Mouse (Mus musculus) C2C12 (cell line): ENCODE measurements at regions not wholly inside any gene's neighbourhood (a gene's known extent, or its start where the extent isn't known, plus 50 kb on each side); places are given as distances from the start of the nearest gene placed in this dataset.

Source experiments
- CTCF ChIP-seq: IDR thresholded peaks from one replicate; pipeline ENCODE4 v1.5.1; 2011; ENCODE audit not compliant: control insufficient read depth, insufficient read depth, insufficient read length
- FOSL1 ChIP-seq: IDR thresholded peaks from one replicate; pipeline ENCODE4 v1.8.0; 2011; ENCODE audit warnings: mild to moderate bottlenecking, low read length; ENCODE audit not compliant: poor library complexity, insufficient read depth, severe bottlenecking
- USF1 ChIP-seq: IDR thresholded peaks from one replicate; pipeline ENCODE4 v1.6.1; 2011; ENCODE audit warnings: low read depth, mild to moderate bottlenecking, control low read depth, moderate library complexity

DNA sequence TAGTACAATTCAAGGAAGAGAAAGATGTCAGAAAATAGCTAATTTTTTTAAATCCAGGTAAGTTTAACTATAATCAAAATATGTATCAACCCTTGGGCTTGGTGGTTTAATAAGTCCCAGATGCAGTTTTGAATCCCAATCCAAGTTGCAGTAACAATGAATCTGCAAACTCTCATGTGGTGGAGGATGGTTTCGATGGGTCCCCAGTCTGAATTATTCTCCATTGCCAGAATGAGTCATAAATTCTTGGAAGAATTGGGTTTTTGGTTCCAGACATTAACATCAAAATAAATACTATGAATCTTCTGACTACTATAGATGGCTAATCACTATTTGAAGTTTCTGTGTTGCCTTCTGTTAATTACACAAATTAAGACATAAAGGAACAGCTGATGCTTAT lies 82.9 kb downstream of the Mettl11b start:
- no peak for TF ChIP-seq CTCF
- no peak for TF ChIP-seq FOSL1
- no peak for TF ChIP-seq USF1
